In the genomic region with DNA sequence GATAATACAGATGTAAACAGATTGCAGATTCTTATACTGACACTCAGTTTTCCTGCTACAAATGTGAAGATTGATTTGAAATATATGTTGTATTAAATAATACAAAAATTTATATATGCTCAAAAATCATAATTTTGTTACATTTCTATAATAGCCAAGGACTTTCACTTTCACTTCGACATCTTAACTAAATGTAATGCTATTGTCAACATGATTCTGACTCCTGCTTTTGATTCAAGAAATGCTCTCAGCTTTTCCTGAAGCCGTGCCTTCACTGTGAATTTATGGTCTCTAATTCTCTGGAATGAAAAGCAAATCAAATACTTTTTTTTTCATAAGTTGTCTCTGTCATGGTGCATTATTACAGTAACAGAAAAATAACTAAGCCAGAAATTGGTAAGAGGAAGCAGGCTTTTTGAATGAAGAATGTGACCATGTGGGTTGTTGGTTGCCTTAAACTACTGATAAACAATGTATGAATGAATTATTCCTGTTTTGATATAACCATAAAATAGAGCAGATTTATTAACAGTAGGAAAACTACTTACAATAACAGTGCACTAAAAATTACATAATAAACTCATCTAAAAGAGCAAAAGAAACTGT, we compare ENCODE assay signal across 1 mouse cellular context.
TF ChIP-seq lines count a peak whose summit lies in the region.

No protein-coding gene starts in this region.

TF ChIP-seq in MEL, 35 proteins besides CTCF, POLR2A, EP300 and RAD21 (continued from another document):
- TF ChIP-seq UBTF (IDR thresholded peaks at IDR 0.05; ENCODE audit: borderline replicate concordance, insufficient read depth, low read depth, low read length) (no peak), MYC (IDR thresholded peaks at IDR 0.05; ENCODE audit: low read depth, low read length) (peak; percentile 83), E2F4 (IDR thresholded peaks at IDR 0.05; ENCODE audit: borderline replicate concordance, low read depth, low read length) (no peak), USF1 (IDR thresholded peaks at IDR 0.05; ENCODE audit: low read depth, low read length) (0 out of 2 replicates have a peak, but pooled peaks have one; percentile 15), MYB (IDR thresholded peaks at IDR 0.05; ENCODE audit: low read depth, low read length) (no peak), ETS1 (IDR thresholded peaks at IDR 0.05; ENCODE audit: low read depth, low read length) (peak; percentile 64; the same call in 1 of the 2 replicates), ZMIZ1 (IDR thresholded peaks at IDR 0.05; ENCODE audit: low read depth, low read length) (no peak), ZKSCAN1 (IDR thresholded peaks at IDR 0.05; ENCODE audit: low read depth, low read length) (no peak), BHLHE40 (IDR thresholded peaks at IDR 0.05; ENCODE audit: borderline replicate concordance, low read depth, low read length) (no peak), TAL1 (IDR thresholded peaks at IDR 0.05; ENCODE audit: low read length) (no peak), GATA1 (IDR thresholded peaks at IDR 0.05; ENCODE audit: low read depth, low read length) (no peak; the same call in 1 of the 2 replicates), CHD2 (IDR thresholded peaks at IDR 0.05; ENCODE audit: low read length) (no peak), JUND (IDR thresholded peaks at IDR 0.05; ENCODE audit: low read depth, low read length) (no peak), NRF1 (IDR thresholded peaks at IDR 0.05; ENCODE audit: insufficient read depth, low read depth, low read length, poor library complexity, severe bottlenecking) (no peak), TBP (IDR thresholded peaks at IDR 0.05; ENCODE audit: low read depth, low read length) (peak; percentile 37; the same call in 1 of the 2 replicates), ELF1 (IDR thresholded peaks at IDR 0.05; ENCODE audit: low read depth, low read length) (no peak), HCFC1 (IDR thresholded peaks at IDR 0.05; ENCODE audit: low read depth, low read length) (0 out of 2 replicates have a peak, but pooled peaks have one; percentile 36), KAT2A (conservative IDR thresholded peaks at IDR 0.05; ENCODE audit: low read depth, low read length) (no peak), GABPA (IDR thresholded peaks at IDR 0.05; ENCODE audit: low read depth, low read length) (no peak), POLR2AphosphoS5 (IDR thresholded peaks at IDR 0.05; ENCODE audit: borderline replicate concordance, low read depth, low read length) (no peak), SMC3 (IDR thresholded peaks at IDR 0.05; ENCODE audit: low read depth, low read length) (0 out of 2 replicates have a peak, but pooled peaks have one; percentile 13), POLR2AphosphoS2 (IDR thresholded peaks at IDR 0.05; ENCODE audit: low read length) (no peak), ZNF384 (IDR thresholded peaks at IDR 0.05; ENCODE audit: low read depth, low read length) (no peak), MXI1 (IDR thresholded peaks at IDR 0.05; ENCODE audit: low read depth, low read length) (peak; percentile 88), MAX (IDR thresholded peaks at IDR 0.05; ENCODE audit: low read length) (no peak), TCF12 (IDR thresholded peaks at IDR 0.05; ENCODE audit: low read depth, low read length) (no peak), MAZ (IDR thresholded peaks at IDR 0.05; ENCODE audit: low read depth, low read length) (no peak)
